Mouse (Mus musculus): ENCODE data around the gene Pcdh15.

Pcdh15 gene

DNA sequence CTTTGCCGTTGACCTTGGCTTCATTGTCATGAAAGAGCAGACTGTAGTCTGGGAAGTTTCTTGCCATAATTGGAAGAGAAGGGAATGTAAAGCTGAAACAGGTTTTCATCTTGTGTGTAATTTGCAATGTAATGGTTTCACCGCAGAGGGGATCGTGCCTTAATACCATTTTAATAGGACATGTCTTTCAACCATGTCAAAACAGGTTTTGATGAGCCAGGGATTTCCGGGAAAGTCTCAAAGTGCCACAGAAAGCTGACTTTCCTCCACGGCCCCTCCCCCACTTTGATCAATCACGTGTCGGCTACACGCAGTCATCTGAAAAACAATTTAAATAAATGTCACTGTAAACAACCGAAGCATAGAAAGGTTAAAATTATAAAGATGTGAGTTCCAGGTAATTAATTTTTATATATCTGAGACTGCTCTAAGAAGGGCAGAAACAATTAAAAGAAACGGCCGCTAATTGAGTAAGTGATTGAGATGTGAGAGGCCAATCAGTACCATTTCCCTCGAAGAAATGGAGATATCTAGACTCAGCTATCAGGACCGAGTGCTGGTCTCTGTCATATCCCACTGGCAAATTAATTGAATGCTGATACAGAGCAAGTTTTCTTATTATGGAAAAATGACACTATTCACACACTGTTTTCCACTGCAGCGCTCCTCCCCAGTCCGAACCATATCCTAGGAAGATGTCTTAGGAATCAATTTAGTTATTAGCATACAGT, 1158.7 kb downstream of the Pcdh15 start:
- in situ Hi-C loops (cut with MboI; ENCODE audit: unreplicated experiment in 2 of 2): no loop called here

DNA sequence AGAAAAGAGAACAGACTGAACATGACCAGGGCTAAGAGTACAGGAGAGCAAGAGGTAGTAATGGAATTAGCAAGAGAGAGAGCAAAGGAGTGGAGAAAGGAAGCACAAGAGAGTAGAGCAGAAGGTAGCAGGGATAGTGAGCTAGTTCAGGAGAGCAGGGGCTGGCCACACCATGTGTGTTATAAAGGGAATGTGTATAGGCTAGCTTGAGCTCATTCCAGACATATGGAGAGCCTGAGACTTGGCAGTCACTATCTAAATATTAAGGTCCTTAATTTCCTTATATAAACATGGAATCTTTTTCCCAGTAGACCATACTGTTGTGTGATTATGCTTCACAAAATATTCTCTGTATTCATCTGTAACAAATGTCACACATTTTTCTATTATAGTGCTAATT, 1159.5 kb downstream of the Pcdh15 start:
- in situ Hi-C loops (cut with MboI; ENCODE audit: unreplicated experiment in 2 of 2): no loop called here

DNA sequence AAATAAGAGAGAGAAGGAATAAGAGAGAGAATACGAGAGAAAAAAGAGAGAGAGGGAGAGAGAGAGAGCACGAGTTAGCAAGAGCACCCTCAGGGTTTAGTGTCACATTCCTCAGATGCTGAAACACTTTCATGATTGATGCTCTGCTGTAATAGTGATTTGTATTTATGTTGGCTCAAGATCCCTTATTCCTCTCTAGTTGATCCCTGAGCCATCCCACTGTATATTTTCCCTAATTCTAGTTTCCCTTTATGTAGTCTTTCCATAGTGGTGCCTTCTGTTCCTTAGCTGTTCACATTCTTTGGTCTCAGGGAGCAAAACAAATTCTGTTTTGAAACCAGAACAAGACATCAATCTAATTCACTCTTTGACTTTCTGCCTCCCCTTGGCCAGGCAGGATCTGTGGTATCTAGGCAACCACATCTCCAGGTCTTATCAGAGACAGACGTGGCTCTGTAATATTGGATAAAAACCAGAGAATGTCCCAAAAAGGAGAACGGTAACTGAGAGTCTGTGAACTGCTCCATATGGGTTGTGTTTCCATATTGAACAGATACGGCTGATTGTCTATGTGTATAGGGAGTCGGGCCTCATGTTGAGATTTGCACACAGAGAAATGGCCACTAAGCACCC, 1170.6 kb downstream of the Pcdh15 start:
- in situ Hi-C loops (cut with MboI; ENCODE audit: unreplicated experiment in 2 of 2): no loop called here

DNA sequence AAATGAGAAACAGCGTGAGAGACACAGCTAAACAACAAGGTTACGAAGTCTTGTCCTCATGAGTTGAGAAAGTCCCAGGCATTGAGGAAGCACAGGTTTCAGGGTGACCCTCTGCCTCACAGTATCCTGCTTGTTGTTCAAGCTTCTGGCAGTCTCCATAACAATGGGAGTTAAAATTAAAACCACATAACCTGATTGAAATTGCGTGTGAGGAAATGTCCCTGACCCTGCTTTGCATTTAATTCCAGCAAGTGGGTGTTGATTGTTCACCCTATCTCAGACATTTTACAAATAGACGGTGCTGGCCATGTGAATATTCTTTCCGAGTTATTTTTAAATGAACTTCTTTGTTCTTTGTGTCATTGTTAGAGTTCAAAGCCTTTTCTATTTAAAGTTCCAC, 1171.8 kb downstream of the Pcdh15 start:
- in situ Hi-C loops (cut with MboI; ENCODE audit: unreplicated experiment in 2 of 2): no loop called here

DNA sequence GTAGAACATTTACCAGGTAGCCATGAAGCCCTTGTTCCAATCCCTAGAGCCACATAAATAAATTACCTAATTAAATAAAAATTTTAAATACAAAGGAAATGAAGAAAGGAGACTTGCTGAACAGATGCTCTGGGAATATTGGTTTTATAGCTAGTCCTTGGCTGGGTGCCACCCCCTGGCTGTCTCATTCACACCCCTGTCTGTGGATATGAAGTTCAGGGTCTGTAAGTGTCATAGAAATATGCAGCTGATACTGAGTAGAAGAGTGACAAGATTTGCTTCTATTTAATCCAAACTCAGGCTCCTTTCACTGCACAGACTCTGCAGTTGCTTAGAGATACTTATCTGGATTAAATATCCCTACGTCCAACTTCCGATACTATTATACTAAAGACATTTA, 1205.0 kb downstream of the Pcdh15 start:
- in situ Hi-C loops (cut with MboI; ENCODE audit: unreplicated experiment in 2 of 2): no loop called here

DNA sequence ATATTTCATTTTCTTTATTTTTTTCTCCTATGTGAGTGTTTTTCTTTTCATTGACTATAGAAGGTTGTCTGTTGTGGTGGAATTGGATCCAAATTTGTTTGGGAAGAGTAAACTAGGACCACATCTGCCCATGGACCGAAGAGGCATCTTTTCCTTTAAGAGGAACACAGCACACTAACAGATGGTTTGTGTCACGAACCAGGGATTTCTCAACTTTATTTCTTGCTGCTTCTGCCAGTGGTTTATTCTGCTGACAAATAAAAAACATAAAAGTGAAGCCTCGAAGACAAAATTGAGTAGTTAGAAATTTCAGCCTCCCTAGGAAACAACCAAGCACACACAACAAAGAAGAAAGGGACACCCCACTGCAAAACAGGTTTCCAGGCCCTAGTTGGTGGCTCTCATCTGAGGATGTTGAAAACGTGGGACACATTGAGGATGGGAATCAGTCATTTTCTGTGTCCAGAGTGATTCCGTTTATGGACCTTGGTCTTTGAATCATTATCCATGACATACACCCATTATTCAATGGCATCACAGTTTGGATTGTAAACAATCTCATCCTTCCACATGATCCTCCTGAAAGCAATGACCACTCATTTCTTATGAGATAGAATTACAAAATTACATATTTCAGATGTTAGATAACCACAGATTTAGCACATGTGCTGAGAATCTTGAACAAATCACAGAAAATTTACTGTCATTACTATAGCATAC, 1206.5 kb downstream of the Pcdh15 start:
- in situ Hi-C loops (cut with MboI; ENCODE audit: unreplicated experiment in 2 of 2): no loop called here

DNA sequence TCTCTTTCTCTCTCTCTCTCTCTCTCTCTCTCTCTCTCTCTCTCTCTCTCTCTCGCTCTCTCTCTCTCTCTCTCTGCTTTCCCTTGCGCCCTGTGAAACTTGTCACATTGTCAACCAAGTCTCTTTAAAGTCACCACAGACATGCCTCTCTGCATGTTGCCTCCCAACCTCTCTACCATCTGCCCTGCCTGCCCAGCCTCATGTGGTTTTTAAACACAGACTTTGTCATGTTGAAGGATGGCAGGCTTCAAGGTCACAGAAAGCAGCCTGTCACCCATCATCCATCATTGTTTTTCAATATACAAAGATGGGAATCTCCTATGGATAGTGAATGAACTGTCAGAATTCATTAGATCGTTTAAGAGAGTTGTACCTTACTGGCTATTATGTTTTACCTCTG, 1207.9 kb downstream of the Pcdh15 start:
- in situ Hi-C loops (cut with MboI; ENCODE audit: unreplicated experiment in 2 of 2): no loop called here

DNA sequence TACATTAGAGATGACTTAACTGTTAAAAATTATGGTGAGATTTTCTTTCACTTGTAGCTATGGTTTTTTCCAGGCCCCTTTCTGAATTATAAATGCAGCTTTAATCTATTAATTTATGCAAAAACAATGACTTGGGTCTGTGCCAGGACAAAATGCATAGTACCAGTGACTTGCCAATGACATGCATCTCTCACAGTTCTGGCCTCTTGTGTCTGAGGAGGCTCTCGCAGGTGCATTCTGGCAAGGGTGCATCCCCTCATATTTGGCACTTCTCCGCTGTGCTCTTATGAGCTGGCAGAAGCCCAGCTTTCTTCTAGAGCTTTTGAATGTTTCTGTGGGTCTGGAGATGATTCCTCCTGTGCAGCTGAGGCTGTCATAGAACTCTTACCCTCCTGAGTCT, 1216.9 kb downstream of the Pcdh15 start:
- in situ Hi-C loops (cut with MboI; ENCODE audit: unreplicated experiment in 2 of 2): no loop called here

DNA sequence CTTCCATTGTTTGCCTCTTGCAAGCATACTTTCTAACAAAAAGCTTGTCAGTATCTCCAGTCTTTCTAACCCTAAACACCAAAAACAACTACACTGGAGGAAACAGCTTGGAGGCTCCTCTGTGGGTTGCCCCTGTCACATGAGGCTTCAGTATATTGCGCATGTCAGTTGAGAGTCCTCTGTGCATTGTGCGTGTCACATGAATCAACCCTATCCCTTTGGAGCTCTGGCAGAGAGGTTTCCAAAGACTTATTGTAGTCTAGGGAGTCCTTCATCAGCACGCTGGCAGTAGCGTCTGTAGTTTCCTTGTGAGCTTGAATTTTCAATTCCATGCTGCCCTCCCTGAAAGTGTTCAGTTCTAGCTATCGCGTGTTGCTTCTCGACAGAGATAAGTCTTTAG, 1236.3 kb downstream of the Pcdh15 start:
- in situ Hi-C loops (cut with MboI; ENCODE audit: unreplicated experiment in 2 of 2): no loop called here

DNA sequence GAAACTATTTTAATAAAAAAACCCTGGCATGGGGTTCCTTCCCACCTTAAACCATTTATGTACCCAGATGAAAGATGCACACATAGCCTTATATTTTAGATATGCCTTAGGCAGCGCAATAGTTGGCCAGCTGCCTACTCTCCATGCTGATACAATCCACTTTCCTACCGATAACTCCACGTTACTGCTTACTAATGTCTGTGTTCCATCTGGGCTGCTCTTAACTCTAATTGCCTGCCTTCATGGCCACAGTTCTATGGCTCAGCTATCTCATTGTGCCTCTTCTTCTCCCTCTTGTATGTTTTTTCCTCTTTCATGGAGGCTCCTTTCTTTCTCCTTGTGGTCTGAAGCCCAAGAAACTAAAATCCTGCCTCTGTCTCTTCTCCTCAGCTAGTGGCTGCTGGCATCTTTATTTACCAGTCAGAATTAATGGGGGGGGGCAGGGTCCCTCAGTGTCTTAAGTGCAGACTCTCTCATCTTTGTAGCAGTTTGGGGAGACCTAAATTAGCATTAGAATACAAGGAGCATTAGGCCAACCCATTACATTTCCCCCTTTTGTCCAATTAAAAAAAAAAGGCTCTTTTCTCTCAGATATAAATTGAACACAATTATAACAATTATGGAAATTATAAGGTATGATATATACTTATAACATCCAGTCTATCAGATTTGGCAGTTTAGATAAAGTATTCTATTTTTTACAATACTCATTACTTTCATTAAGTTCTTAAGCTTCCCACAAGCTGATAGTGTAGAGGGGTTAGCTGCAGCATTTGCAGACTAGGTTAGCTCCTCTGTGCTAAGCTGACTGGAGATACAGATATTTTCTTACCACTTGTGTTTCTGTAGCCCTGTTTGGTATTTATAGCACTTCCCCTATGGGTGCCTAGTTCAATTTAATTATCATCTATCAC, 1240.4 kb downstream of the Pcdh15 start:
- in situ Hi-C loops (cut with MboI; ENCODE audit: unreplicated experiment in 2 of 2): no loop called here

DNA sequence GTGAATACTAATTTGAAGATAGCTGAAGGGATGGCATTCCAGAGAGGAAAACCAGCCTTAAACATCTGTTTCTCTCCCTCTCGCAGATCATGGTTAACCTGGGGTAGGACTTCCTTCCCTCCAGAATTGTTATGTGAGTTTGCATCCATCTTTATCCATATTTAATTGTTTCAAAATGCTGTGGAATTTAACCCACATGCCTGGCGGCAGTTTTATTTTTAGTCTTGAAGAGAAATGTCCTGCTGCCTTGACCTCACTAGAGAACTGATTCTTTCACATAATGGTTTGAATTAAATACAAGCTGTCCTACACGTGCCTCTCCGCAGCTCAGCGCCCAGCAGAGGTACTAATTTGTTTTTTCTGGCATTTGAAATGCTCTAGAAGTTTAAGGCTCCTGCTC, 1260.4 kb downstream of the Pcdh15 start:
- in situ Hi-C loops (cut with MboI; ENCODE audit: unreplicated experiment in 2 of 2): no loop called here

DNA sequence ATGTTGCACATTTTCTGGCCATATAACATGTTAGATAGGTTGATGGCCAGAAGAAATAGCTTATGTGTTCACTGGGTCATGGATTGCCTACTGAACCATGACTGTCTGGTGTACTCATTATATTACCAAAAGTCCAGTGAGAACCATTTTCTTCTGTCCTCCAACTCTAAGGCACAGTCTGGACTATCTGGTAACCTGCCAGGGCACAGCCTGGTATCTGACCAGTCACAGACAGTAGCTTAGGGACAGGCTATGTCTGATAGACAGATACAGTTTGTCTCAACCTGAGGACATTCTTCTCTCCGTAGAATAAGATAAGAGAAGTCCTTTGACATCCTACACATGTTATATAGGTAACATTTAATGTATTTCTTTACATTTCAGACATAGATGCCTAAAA, 1279.6 kb downstream of the Pcdh15 start:
- in situ Hi-C loops (cut with MboI; ENCODE audit: unreplicated experiment in 2 of 2): no loop called here

DNA sequence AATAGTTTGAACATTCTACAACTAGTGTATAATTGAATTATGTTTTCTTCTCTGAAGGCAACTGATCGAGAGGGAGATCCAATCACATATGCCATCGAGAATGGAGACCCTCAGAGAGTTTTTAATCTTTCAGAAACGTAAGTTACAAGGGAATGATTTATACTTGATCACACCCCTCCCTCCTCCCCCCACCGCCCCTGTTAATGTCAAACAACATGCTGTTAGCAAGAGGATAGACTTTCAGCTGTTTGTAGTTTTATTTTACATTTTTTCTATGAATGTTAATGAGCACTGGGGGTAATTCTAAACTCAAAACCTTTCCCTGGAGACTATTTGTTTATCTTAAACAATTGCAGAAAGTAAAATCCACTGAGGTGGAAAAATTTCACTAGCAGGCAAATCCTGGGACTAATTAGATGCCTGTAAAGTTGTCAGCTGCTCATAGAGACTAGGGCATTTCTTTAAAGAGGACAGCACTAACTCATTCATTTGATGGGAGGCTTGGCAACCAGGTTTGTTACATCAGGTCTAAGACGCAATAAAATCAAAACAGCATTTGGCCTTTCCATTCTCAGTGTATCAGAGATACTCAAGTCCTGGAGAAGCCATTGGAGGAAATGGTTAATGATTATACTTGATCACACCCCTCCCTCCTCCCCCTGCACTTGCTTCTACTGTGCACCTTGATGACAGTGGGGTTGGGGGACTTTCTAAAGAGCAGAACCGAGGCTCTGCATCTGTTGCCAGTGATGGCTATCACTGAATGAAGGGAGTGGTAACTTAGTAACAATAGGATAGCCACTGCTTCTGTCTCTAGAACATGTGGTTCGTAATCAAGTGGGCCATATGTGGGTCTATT, 1280.4 kb downstream of the Pcdh15 start:
- in situ Hi-C loops (cut with MboI; ENCODE audit: unreplicated experiment in 2 of 2): no loop called here

DNA sequence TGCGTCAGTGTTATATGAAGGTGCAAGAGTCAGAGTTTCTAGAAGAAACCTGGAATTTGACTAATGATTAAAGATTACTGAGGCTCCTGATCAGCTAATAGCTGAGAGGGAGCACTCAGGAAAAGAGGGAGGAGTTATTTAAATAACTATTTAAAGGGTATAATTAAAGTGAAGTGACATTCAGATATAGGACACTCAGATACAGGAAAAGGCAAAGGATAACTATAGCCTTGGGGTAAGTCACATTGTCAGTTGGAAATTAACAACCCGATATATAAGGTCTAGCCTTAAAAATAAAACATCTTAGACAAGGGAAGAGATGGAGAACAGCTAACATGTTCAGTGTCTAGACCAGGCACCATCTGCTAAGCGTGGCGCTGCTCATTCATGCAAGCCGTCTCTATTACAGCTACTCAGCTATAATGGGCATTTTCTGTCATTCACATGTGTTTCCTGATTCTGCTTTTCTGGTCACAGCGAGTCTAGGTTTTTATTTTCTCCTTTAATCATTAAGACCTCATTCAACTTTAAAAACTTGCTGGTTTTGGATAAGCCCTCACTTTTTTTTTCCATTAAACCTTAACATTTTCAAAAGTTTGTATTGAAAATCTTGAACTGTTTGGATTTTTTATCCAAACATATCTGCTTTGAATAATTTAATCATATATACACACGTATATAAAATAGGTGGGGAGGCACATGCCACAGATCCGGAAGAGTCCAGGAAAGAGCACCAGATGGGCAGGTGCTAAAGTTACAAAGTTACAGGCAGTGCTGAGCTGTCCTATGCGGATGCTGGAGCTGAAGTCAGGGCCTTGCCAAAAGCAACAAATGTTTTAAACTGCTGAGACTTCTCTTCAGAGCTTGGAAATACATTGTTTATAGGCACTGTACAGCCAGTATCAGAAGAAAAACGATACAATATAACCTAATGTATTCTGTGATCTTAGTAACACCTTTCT, 1288.7 kb downstream of the Pcdh15 start:
- in situ Hi-C loops (cut with MboI; ENCODE audit: unreplicated experiment in 2 of 2): no loop called here

DNA sequence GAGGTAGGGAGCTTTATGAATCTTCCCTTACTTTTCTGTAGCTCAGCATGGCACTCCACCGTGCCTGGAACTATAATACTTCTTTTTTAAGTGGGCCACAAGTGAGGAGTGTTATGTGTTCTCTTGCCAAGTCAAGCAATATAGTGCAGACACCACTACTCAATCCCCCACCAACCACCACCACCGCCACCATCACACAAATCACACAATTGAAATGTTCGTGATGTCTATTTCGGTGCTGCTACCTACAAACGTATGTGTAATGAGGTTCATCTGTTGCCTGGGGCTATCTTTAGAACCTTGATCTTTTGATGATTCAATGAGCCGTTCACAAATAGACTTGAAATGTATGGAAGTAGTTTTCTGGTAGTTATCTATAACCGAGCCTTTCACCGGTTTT, 1304.0 kb downstream of the Pcdh15 start:
- in situ Hi-C loops (cut with MboI; ENCODE audit: unreplicated experiment in 2 of 2): no loop called here

DNA sequence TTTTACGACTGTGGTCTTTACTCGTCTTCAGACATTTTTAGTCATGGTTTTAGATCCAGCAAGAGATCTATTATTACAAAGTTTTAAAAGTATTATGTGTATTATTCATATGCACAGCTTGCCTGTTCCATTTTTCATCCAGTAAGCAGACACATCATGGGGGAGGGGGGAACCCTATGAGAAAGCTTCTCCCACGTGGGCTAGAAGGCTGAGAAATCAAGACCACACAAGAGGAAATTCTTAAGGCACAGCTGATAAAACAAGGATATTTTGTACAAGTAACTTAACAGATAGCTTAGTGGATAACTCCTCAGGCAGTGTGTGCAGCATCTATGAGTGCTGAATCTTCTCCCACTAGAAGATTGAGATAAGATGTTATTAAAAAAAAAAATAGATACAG, 1314.9 kb downstream of the Pcdh15 start:
- in situ Hi-C loops (cut with MboI; ENCODE audit: unreplicated experiment in 2 of 2): no loop called here

DNA sequence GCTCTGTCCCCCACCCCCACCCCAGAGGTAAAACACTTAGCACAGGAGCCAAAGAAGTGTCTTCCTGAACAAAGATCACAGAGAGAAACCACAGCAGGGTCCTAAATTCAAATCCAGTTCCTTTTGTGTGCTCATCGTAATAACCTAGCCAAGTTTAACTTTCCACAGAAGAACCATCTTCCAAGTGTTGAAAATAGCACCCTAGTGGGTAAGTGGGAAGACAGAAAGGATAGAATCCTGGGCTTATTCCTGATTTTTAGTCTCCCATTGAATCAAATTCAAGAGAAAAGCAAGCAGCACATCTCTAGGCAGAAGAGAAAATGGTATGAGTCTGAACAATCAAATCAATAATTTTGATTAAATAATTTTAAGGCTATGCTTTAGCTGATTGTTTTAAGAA, 1315.8 kb downstream of the Pcdh15 start:
- in situ Hi-C loops (cut with MboI; ENCODE audit: unreplicated experiment in 2 of 2): no loop called here

DNA sequence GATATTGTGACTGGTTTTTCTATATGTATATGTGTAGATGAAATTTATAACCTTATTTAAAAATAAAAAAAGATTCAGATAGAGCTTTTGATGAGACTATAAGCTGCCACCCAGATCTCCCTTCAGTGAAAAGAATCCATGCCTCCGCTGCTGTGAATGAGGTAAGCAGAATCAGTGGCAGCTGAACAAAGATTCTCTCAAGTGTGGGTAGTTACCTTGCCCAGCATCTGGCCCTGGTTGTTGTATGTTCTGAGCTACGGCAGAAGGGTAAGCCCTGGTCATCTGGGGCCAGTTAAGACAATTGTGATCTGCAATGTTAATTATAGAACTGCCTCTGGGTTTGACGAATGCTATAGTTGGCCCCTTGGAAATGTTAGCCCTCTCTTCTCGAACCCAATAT, 1316.2 kb downstream of the Pcdh15 start:
- in situ Hi-C loops (cut with MboI; ENCODE audit: unreplicated experiment in 2 of 2): no loop called here

DNA sequence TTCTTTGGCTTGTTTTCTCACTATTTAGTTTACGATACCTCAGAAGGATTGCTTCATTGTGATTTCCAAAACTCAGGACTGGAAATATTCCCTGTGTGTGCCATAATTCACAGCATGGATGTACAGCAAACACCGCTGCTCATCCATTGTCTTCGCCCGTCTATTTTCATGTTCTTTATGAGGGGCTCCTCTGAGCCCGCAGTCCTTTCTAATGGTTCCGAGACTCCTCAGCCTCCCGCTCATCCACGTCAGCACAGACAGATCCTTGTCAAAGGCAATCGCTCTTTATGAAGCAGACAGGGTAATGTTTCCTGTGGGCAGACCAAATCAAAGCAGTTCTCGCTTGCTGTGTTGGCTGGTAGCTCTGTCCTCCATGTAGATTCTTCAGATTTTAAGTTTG, 1316.8 kb downstream of the Pcdh15 start:
- in situ Hi-C loops (cut with MboI; ENCODE audit: unreplicated experiment in 2 of 2): no loop called here
